Mouse (Mus musculus) limb, embryonic 11.5 days (tissue): Measurements from ENCODE around the gene Katna1. TPM values are rescaled to one million over a fixed set of nuclear protein-coding genes. Genes with fewer than 3 reads are reported as not detected.
"Not testable (repeated sequence)": the region's sequence is repeated elsewhere in the genome, so short reads cannot be mapped to it uniquely, and the experiment has no call there.

Experiments used
- ATAC-seq: fragments of 200-750 bp; cut with Nextera tagmentation; 2 replicates; pipeline ENCODE4 v1.8.0; 2017; ENCODE audit warnings: low read depth; ENCODE audit not compliant: insufficient number of reproducible peaks, low FRiP score, low TSS enrichment
- DNase-seq: peaks from one replicate; pipeline ENCODE4 v3.0.0-alpha.2; 2015; ENCODE audit warnings: low spot score
- H3K27ac ChIP-seq: fragments of 300-500 bp; sonication (generic); replicated peaks from 2 replicates; pipeline ENCODE4 v1.5.1; 2014; ENCODE audit warnings: low read depth, mild to moderate bottlenecking, low read length
- H3K27me3 ChIP-seq: fragments of 300-500 bp; sonication (generic); 2 replicates; pipeline ENCODE4 v1.6.1; 2014; ENCODE audit warnings: mild to moderate bottlenecking, low read length, mixed read lengths; ENCODE audit not compliant: control insufficient read depth, insufficient read depth
- H3K36me3 ChIP-seq: fragments of 300-500 bp; sonication (generic); 2 replicates; pipeline ENCODE4 v1.6.1; 2014; ENCODE audit warnings: mild to moderate bottlenecking, low read length, moderate library complexity, mixed read lengths; ENCODE audit not compliant: control insufficient read depth, insufficient read depth
- H3K4me1 ChIP-seq: fragments of 300-500 bp; sonication (generic); 2 replicates; pipeline ENCODE4 v1.6.1; 2014; ENCODE audit warnings: low read length, mixed read lengths; ENCODE audit not compliant: control insufficient read depth, insufficient read depth
- H3K4me2 ChIP-seq: fragments of 300-500 bp; sonication (generic); 2 replicates; pipeline ENCODE4 v1.6.1; 2014; ENCODE audit warnings: low read depth, mild to moderate bottlenecking, moderate library complexity; ENCODE audit not compliant: severe bottlenecking
- H3K4me3 ChIP-seq: fragments of 300-500 bp; sonication (generic); 2 replicates; pipeline ENCODE4 v1.5.1; 2014; ENCODE audit warnings: low read depth, low read length
- H3K9ac ChIP-seq: fragments of 300-500 bp; sonication (generic); 2 replicates; pipeline ENCODE4 v1.6.1; 2014; ENCODE audit warnings: mild to moderate bottlenecking, low read length
- H3K9me3 ChIP-seq: fragments of 300-500 bp; sonication (generic); 2 replicates; pipeline ENCODE4 v1.6.1; 2016; ENCODE audit warnings: low read length; ENCODE audit not compliant: control insufficient read depth
- WGBS: fragments of 180-500 bp; shearing (Covaris S2); extraction: QIAGEN DNeasy Blood & Tissue Kit; methylation state at CpG from one replicate; pipeline ENCODE4 v1.1.7; 2014; 5-methylcytosine and 5-hydroxymethylcytosine counted together
- polyA plus RNA-seq: library from polyadenylated mRNA; unstranded; fragments of >200 nt; fragmentation: Nextera tagmentation; extraction: Ambion mirVana; gene quantifications from 2 replicates; pipeline ENCODE4 v1.2.1, GENCODE M21; 2014

The Katna1 gene
- polyA plus RNA-seq, 1 experiment from 2014 or later = 81.4 TPM

DNA sequence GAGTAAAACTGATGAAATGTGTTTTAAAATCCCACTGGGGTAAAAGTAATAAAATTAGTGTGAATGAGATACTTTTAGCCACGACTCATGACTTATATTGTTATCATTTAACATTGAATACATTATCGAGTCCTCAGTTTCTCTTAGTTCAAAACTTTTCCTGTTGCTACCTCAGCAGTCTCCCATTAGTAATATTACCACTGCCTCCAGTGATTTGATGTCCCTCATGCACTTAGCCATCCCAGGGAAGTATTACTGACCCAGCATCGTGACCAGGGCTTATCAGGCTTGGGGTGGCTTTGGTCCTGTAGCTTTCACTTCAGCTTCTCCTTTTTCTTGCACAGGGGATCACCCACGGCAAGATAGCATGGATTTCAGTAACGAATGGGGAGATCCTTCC lies 15.7 kb upstream of the Katna1 start:
- Histone ChIP-seq H3K4me2 (no peak overlapping the region), H3K4me1 (no peaks in the 10 kb centered on the region), H3K4me3 (no peak overlapping the region), H3K9me3 (no peaks in the 10 kb centered on the region), H3K27me3 (no peaks in the 10 kb centered on the region), H3K9ac (no peak overlapping the region), H3K27ac (no peak overlapping the region), H3K36me3 (peaks cover 23% of the 10 kb centered on the region; the same call in 1 of the 2 replicates)
- DNase-seq (no peak), ATAC-seq (no peak)
- 89% methylated on average over 5 of the region's 5 CpGs for WGBS

DNA sequence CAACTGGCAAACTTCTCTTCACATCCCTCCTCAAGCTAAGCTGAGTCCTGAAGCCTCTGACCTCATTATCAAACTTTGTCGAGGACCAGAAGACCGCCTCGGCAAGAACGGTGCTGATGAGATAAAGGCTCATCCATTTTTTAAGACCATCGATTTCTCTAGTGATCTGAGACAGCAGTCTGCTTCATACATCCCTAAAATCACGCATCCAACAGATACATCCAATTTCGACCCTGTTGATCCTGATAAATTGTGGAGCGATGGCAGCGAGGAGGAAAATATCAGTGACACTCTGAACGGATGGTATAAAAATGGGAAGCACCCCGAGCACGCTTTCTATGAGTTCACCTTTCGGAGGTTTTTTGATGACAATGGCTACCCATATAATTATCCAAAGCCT lies 13.3 kb upstream of the Katna1 start:
- no peak overlapping the region for H3K27ac ChIP-seq
- H3K36me3 ChIP-seq = peaks cover 20% of the 10 kb centered on the region; the same call in 1 of the 2 replicates
- H3K4me2 ChIP-seq = no peak overlapping the region
- DNase-seq (no peak), ATAC-seq (no peak)
- no peak overlapping the region for H3K9ac ChIP-seq
- no peaks in the 10 kb centered on the region for H3K4me1 ChIP-seq
- no peaks in the 10 kb centered on the region for H3K9me3 ChIP-seq
- no peak overlapping the region for H3K4me3 ChIP-seq
- no peaks in the 10 kb centered on the region for H3K27me3 ChIP-seq
- WGBS = 93% methylated on average over 13 of the region's 13 CpGs

DNA sequence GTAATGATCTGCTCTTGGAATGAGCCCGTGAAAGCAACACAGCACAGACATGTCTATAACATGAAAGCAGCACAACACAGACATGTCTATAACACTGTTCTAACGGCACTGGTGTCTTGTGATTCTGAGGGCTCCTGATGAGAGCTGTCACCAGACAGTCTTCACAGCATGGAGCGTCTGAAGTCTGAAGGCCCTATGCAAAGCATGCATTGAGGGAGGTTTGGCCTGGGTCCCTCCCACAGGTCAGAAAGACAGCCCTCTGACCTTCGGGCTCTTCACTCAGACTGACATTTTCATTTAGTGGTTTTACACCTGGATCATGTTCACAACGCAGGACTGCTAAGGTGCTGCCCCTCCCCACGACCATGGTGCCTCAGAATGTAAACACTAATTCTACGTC lies 10.7 kb upstream of the Katna1 start:
- Histone ChIP-seq H3K27ac (no peak overlapping the region), H3K27me3 (no peaks in the 10 kb centered on the region), H3K4me3 (no peak overlapping the region), H3K36me3 (peaks cover 20% of the 10 kb centered on the region; the same call in 1 of the 2 replicates), H3K4me1 (no peaks in the 10 kb centered on the region), H3K9me3 (no peaks in the 10 kb centered on the region), H3K4me2 (no peak overlapping the region), H3K9ac (no peak overlapping the region)
- ATAC-seq = no peak
- WGBS = 75% methylated on average over 7 of the region's 7 CpGs
- no peak for DNase-seq

DNA sequence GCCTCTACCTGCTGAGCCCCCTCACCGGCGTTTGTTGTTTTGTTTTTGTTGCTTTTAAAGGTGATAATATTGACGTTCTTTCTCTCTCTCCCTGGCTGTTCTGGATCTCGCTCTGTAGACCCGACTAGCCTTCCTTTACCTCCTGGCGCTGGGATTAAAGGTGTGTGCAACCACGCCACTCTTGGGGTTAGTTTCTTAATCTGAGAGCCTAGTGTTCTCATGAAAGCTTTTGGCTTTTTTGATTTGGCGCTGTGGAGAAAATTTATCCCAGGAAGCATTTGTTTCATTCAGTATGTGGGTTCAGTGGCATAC lies 657 bp downstream of the Katna1 start:
- H3K9me3 ChIP-seq = no peaks in the 10 kb centered on the region
- no peak for DNase-seq
- ATAC-seq = no peak
- H3K4me2 ChIP-seq = peak overlapping the region; percentile 67
- H3K27me3 ChIP-seq = no peaks in the 10 kb centered on the region
- H3K4me3 ChIP-seq = peak overlapping the region; percentile 69
- H3K9ac ChIP-seq = peak overlapping the region; percentile 72
- H3K36me3 ChIP-seq = no peaks in the 10 kb centered on the region
- H3K4me1 ChIP-seq = no peaks in the 10 kb centered on the region
- H3K27ac ChIP-seq = no peak overlapping the region
- 0% methylated on average over 8 of the region's 8 CpGs for WGBS

DNA sequence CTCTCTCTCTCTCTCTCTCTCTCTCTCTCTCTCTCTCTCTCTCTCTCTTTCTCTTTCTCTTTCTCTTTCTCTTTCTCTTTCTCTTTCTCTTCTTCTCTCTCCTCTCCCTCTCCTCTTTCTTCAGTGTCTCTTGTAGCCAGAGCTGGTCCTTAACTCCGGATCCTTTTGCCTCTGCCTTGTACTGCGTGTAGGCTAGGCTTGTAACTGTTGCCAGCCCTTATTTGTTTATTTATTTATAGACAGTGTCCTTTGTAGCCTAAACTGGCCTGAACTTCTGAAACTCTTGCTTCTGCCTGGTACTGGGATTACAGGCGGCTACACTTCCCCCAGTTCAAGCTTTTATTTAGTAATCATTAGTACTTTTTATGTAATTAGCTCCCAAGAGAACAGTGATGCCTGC lies 1.2 kb downstream of the Katna1 start:
- Histone ChIP-seq H3K27ac (no peak overlapping the region), H3K9me3 (no peaks in the 10 kb centered on the region), H3K4me1 (no peaks in the 10 kb centered on the region), H3K4me2 (peak overlapping the region; percentile 67), H3K27me3 (no peaks in the 10 kb centered on the region), H3K4me3 (peak overlapping the region; percentile 69), H3K9ac (no peak overlapping the region), H3K36me3 (no peaks in the 10 kb centered on the region)
- WGBS = 13% methylated on average over 3 of the region's 3 CpGs
- ATAC-seq (no peak), DNase-seq (no peak)

DNA sequence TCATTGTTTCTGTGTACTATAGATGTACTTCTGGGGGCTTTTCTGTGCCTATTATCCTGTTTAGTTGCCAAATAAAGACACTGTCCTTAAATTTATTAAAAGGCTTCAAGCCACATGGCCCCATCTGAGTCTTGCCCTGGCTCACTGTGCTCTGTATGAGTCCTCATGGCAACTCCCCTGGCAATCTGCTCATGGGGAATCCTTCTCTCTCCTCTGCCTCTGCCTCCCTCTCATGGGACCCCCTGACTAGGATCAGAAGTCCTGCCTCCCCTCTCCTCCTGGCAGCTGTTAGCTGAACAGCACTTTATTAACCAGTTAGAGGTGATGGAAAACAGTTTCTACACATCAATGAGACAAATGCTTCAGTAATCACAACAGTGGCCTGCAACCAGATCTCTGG lies 5.8 kb downstream of the Katna1 start:
- Histone ChIP-seq H3K36me3 (no peaks in the 10 kb centered on the region), H3K9ac (no peak overlapping the region), H3K9me3 (no peaks in the 10 kb centered on the region), H3K4me1 (no peaks in the 10 kb centered on the region), H3K4me3 (no peak overlapping the region), H3K4me2 (no peak overlapping the region), H3K27me3 (no peaks in the 10 kb centered on the region), H3K27ac (no peak overlapping the region)
- no peak for ATAC-seq
- DNase-seq = no peak

DNA sequence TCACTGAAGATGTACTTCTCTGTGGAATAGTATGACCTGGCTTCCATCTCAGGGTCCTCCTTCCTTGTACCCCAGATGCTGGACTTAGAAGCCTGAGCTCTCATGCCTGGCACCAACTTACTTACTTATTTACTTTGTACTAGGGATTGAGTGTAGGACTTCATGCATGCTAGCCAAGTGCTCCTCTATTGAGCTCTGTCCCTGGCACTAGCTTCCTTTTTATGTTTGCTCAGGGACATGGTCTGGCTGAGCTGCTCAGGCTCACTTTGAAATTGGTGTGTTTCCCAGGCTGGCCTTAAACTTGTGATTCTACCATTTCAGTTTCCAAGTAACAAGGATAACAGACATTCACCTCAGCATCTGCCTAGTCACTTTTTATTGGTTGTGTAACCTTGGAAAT lies 11.3 kb downstream of the Katna1 start:
- DNase-seq = no peak
- Histone ChIP-seq H3K9me3 (no peaks in the 10 kb centered on the region), H3K4me1 (no peaks in the 10 kb centered on the region), H3K4me2 (no peak overlapping the region), H3K27me3 (no peaks in the 10 kb centered on the region), H3K9ac (no peak overlapping the region), H3K36me3 (no peaks in the 10 kb centered on the region), H3K27ac (no peak overlapping the region), H3K4me3 (no peak overlapping the region)
- no peak for ATAC-seq

DNA sequence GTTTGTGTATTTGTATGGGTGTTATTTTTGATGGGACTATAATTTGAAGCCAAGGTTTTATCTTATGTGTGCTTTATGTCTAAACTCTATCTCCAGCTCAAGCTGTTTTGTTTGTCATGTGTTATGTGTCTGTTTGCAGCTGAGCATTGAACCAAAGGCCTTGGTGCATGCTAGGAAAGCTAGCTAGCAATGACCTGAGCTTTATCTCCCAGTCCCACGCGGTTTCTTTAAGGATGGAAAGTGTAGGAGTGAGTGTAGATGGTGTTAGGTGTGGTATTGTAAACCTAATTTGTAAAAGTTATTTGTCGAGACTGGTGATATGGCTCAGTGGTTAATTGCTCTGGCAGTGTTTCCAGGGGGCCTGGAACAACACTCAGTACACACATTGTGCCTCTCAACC lies 12.1 kb downstream of the Katna1 start:
- Histone ChIP-seq H3K27ac (no peak overlapping the region), H3K27me3 (no peaks in the 10 kb centered on the region), H3K4me2 (no peak overlapping the region), H3K4me1 (no peaks in the 10 kb centered on the region), H3K36me3 (peaks cover 2% of the 10 kb centered on the region; the same call in 1 of the 2 replicates), H3K9ac (no peak overlapping the region), H3K9me3 (no peaks in the 10 kb centered on the region), H3K4me3 (no peak overlapping the region)
- WGBS = 81% methylated on average over 3 of the region's 3 CpGs
- DNase-seq (no peak), ATAC-seq (no peak)

DNA sequence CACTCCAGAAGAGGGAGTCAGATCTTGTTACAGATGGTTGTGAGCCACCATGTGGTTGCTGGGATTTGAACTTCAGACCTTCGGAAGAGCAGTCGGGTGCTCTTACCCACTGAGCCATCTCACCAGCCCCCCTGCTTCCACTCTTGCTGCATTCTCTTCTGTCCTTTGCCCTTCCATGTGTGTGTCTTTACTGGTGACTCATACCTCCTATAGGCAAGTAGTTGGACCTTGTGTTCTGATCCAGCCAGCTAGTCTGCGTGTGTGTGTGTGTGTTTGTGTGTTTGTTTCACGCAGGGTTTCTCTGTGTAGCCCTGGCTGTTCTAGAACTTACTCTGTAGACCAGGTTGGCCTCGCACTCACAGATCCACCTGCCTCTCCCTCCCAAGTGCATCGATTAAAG lies 19.7 kb downstream of the Katna1 start:
- not testable (repeated sequence) for H3K9me3 ChIP-seq, ATAC-seq, H3K4me1 ChIP-seq, H3K4me2 ChIP-seq, H3K36me3 ChIP-seq, H3K9ac ChIP-seq, DNase-seq, H3K4me3 ChIP-seq, H3K27me3 ChIP-seq, H3K27ac ChIP-seq
- 91% methylated on average over 6 of the region's 6 CpGs for WGBS
